Mouse (Mus musculus): ENCODE measurements around the gene A730049H05Rik. TPM values are rescaled to one million over a fixed set of nuclear protein-coding genes. Genes with fewer than 3 reads are reported as not detected.

Gene A730049H05Rik
- total RNA-seq, 2 experiments from 2014 or later = 0.38 TPM; not detected in 1

DNA sequence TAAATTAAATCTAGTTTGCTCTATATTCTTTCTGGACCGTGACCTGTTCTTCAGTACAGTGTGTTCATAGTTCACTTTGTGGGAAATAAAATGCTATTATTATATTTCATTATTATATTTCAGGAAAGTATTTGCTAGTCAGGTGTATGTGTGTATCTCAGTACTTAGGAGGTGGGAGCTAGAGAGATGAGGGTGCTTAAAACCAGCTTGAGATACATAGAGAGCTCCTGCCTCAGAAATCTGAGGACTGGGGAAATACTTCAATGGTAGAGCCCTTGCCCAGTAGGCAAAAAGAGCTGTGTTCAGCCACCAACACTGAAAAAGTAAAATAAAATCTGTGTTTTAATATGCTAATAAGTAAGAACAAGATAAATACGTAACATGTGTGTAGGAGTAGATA is 59.1 kb downstream of the A730049H05Rik start:
- no peak for DNase-seq
- intact Hi-C loops (cut with DNase I) = no loop called here

- intact Hi-C loops (cut with DNase I) = no loop called here
- no peak for DNase-seq
Observed at GRCm38 (mm10) chr6:92876121-92876520, 59.8 kb downstream of the A730049H05Rik start.

GRCm38 (mm10) chr6:92877236-92877635 is 61.0 kb downstream of the A730049H05Rik start:
- DNase-seq = no peak
- intact Hi-C loops (cut with DNase I) = no loop called here

DNA sequence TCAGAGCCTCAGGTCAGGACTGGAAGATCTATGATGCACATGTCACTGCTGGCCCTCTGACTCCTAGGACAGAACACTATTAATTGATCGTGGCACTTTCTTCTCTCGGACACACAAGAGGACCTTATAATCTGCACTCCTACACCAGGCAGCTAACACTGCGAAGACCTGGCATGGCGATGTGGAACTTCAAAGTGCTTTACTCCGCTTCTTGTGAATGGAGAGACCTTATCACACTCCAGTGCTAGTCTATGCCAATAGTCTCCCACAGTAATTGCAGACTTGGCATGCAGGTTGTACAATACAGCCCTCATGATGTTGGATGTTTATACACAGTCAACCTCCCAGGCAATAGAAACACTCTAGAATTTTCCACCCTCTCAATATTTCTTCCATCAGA is 62.5 kb downstream of the A730049H05Rik start:
- peak; percentile 52 to 58 for DNase-seq
- intact Hi-C loops (cut with DNase I) = no loop called here

- intact Hi-C loops (cut with DNase I) = no loop called here
- no peak for DNase-seq
Observed at GRCm38 (mm10) chr6:92879700-92880265, 63.5 kb downstream of the A730049H05Rik start.

GRCm38 (mm10) chr6:92882446-92882845 is 66.2 kb downstream of the A730049H05Rik start:
- intact Hi-C loops (cut with DNase I) = no loop called here
- DNase-seq = no peak

- no peak for DNase-seq
- intact Hi-C loops (cut with DNase I) = no loop called here
Observed at GRCm38 (mm10) chr6:92883131-92883900, 67.0 kb downstream of the A730049H05Rik start.

DNA sequence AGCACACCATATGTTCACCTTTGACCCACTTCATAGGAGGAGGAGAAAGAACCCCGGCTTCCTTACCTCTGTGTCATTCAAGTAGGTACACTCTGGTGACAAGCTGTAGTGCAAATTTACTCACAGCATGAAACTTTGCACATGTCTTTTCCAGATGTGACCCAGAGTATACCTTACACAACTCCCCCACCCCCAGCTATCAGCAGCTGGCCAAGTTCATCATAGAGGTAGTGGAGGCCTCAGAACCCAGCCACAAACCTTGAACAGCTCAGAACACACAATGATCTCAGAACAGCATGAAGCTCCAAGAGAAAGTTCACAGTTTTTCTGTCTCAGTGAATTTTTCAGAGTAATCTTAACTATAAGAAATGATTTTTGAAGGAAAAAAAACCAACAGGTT is 75.3 kb downstream of the A730049H05Rik start:
- no peak for DNase-seq
- intact Hi-C loops (cut with DNase I) = no loop called here

Other genes starting within 250 kb of the A730049H05Rik start
- gene Prickle2, start 110.3 kb upstream of the A730049H05Rik start, total RNA-seq (2021) = 10 to 100 TPM in 1 of 2 experiments, 1 to 10 TPM in 1; 8.1 to 12.1 TPM
- gene Gm15737, start 52.9 kb downstream of the A730049H05Rik start, total RNA-seq (2021) = under 1 TPM; 0.07 to 0.36 TPM
- 10 to 100 TPM; 42.7 to 49.2 TPM for gene Adamts9, start 127.0 kb downstream of the A730049H05Rik start, total RNA-seq (2021)

Measured in heart, postnatal 10 days (tissue).